35 mouse cellular contexts compared by ENCODE assay signal in genomic region chr1:57322535-57322934, GRCm38 (mm10).
"Had no signal": no experiment of that assay in that cellular context is flagged by ENCODE, and none has a peak within 500 bp of the region (broad histone marks: within the 10 kb centered on the region; RNA-seq: fewer than 3 reads in every experiment).

No protein-coding gene starts in this region.

- H3K9ac ChIP-seq: heart, embryonic 12.5 days; heart, embryonic 13.5 days; heart, embryonic 15.5 days; hindbrain, embryonic 12.5 days; hindbrain, embryonic 13.5 days; hindbrain, embryonic 14.5 days; hindbrain, embryonic 15.5 days; intestine, embryonic 15.5 days; kidney, embryonic 15.5 days had no signal

- H3K9me3 ChIP-seq: heart, embryonic 15.5 days; hindbrain, embryonic 13.5 days; hindbrain, embryonic 15.5 days; intestine, embryonic 15.5 days; kidney, embryonic 15.5 days had no signal

- ATAC-seq: hindbrain, embryonic 16.5 days; hindbrain, postnatal 0 days; inflammation-experienced regulatory T-cells, adult 6 months; intestine, embryonic 15.5 days; intestine, embryonic 16.5 days; intestine, postnatal 0 days had no signal

- DNase-seq: heart, postnatal 10 days; heart, postnatal 14 days; heart, postnatal 36 days; heart, postnatal 4 days; kidney, adult 11 months; kidney, adult 18-20 months; kidney, adult 2 months; kidney, adult 8-10 months; kidney, adult 9 months; kidney, postnatal 10 days; kidney, postnatal 14 days; kidney, postnatal 25 days; kidney, postnatal 36 days; kidney, postnatal 4 days; layer of hippocampus, adult 9-11 months; layer of hippocampus, postnatal 36 days had no signal

- H3K36me3 ChIP-seq: heart, embryonic 10.5 days; heart, embryonic 12.5 days; heart, embryonic 13.5 days; heart, embryonic 15.5 days; hindbrain, embryonic 10.5 days; hindbrain, embryonic 12.5 days; hindbrain, embryonic 13.5 days; hindbrain, embryonic 15.5 days; intestine, embryonic 15.5 days; kidney, embryonic 15.5 days had no signal

- H3K4me2 ChIP-seq: heart, embryonic 11.5 days; heart, embryonic 12.5 days; heart, embryonic 13.5 days; heart, embryonic 15.5 days; hindbrain, embryonic 12.5 days; hindbrain, embryonic 13.5 days; hindbrain, embryonic 14.5 days; hindbrain, embryonic 15.5 days; intestine, embryonic 15.5 days; kidney, embryonic 15.5 days had no signal

- H3K27me3 ChIP-seq: heart, embryonic 12.5 days; heart, embryonic 13.5 days; heart, embryonic 15.5 days; hindbrain, embryonic 12.5 days; hindbrain, embryonic 13.5 days; hindbrain, embryonic 15.5 days; intestine, embryonic 15.5 days; kidney, embryonic 15.5 days had no signal

- H3K27ac ChIP-seq: heart, embryonic 10.5 days; heart, embryonic 13.5 days; heart, embryonic 15.5 days; hindbrain, embryonic 10.5 days; hindbrain, embryonic 12.5 days; hindbrain, embryonic 13.5 days; hindbrain, embryonic 14.5 days; hindbrain, embryonic 15.5 days; hindbrain, postnatal 0 days; intestine, embryonic 15.5 days; kidney, embryonic 15.5 days; kidney, postnatal 0 days; layer of hippocampus, adult 2 months had no signal

- H3K4me1 ChIP-seq: heart, embryonic 10.5 days; heart, embryonic 12.5 days; heart, embryonic 13.5 days; heart, embryonic 15.5 days; hindbrain, embryonic 10.5 days; hindbrain, embryonic 12.5 days; hindbrain, embryonic 13.5 days; hindbrain, embryonic 15.5 days; intestine, embryonic 15.5 days; kidney, embryonic 15.5 days had no signal

- H3K4me3 ChIP-seq: heart, embryonic 10.5 days; heart, embryonic 12.5 days; heart, embryonic 13.5 days; heart, embryonic 15.5 days; hindbrain, embryonic 10.5 days; hindbrain, embryonic 12.5 days; hindbrain, embryonic 13.5 days; hindbrain, embryonic 15.5 days; intestine, embryonic 15.5 days; kidney, embryonic 15.5 days; layer of hippocampus, adult 2 months had no signal
